Mouse (Mus musculus) limb, embryonic 11.5 days (tissue): ENCODE results near the gene Tas2r130. TPM values are rescaled to one million over a fixed set of nuclear protein-coding genes. Genes with fewer than 3 reads are reported as not detected.
"Not testable (repeated sequence)": the region's sequence is repeated elsewhere in the genome, so short reads cannot be mapped to it uniquely, and the experiment has no call there.

ENCODE experiments used
- ATAC-seq: fragments of 200-750 bp; cut with Nextera tagmentation; 2 replicates; pipeline ENCODE4 v1.8.0; 2017; ENCODE audit warnings: low read depth; ENCODE audit not compliant: insufficient number of reproducible peaks, low FRiP score, low TSS enrichment
- DNase-seq: peaks from one replicate; pipeline ENCODE4 v3.0.0-alpha.2; 2015; ENCODE audit warnings: low spot score
- H3K27ac ChIP-seq: fragments of 300-500 bp; sonication (generic); replicated peaks from 2 replicates; pipeline ENCODE4 v1.5.1; 2014; ENCODE audit warnings: low read depth, mild to moderate bottlenecking, low read length
- H3K27me3 ChIP-seq: fragments of 300-500 bp; sonication (generic); 2 replicates; pipeline ENCODE4 v1.6.1; 2014; ENCODE audit warnings: mild to moderate bottlenecking, low read length, mixed read lengths; ENCODE audit not compliant: control insufficient read depth, insufficient read depth
- H3K36me3 ChIP-seq: fragments of 300-500 bp; sonication (generic); 2 replicates; pipeline ENCODE4 v1.6.1; 2014; ENCODE audit warnings: mild to moderate bottlenecking, low read length, moderate library complexity, mixed read lengths; ENCODE audit not compliant: control insufficient read depth, insufficient read depth
- H3K4me1 ChIP-seq: fragments of 300-500 bp; sonication (generic); 2 replicates; pipeline ENCODE4 v1.6.1; 2014; ENCODE audit warnings: low read length, mixed read lengths; ENCODE audit not compliant: control insufficient read depth, insufficient read depth
- H3K4me2 ChIP-seq: fragments of 300-500 bp; sonication (generic); 2 replicates; pipeline ENCODE4 v1.6.1; 2014; ENCODE audit warnings: low read depth, mild to moderate bottlenecking, moderate library complexity; ENCODE audit not compliant: severe bottlenecking
- H3K4me3 ChIP-seq: fragments of 300-500 bp; sonication (generic); 2 replicates; pipeline ENCODE4 v1.5.1; 2014; ENCODE audit warnings: low read depth, low read length
- H3K9ac ChIP-seq: fragments of 300-500 bp; sonication (generic); 2 replicates; pipeline ENCODE4 v1.6.1; 2014; ENCODE audit warnings: mild to moderate bottlenecking, low read length
- H3K9me3 ChIP-seq: fragments of 300-500 bp; sonication (generic); 2 replicates; pipeline ENCODE4 v1.6.1; 2016; ENCODE audit warnings: low read length; ENCODE audit not compliant: control insufficient read depth
- WGBS: fragments of 180-500 bp; shearing (Covaris S2); extraction: QIAGEN DNeasy Blood & Tissue Kit; methylation state at CpG from one replicate; pipeline ENCODE4 v1.1.7; 2014; 5-methylcytosine and 5-hydroxymethylcytosine counted together
- polyA plus RNA-seq: library from polyadenylated mRNA; unstranded; fragments of >200 nt; fragmentation: Nextera tagmentation; extraction: Ambion mirVana; gene quantifications from 2 replicates; pipeline ENCODE4 v1.2.1, GENCODE M21; 2014

Gene Tas2r130
- not detected in 2 replicates for polyA plus RNA-seq

DNA sequence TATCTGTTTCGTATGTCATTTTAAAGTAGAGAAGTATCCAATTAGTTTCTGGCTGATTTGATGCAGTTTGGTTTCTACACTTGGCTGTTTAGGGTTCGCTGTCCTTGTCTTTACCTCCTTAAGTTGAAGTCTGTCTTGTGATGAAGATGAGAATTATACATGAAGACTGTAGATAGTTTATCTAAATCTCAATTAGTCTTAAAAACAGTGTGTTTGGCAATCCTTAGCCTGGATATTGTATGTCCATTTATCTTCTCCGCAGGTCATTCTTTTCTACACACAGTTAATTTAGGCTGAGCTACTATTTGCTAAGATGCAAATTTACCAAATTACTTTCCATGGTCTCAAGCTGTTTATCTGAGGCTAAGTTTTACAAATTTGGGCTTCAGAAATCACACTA is at the start of gene Tas2r130:
TSS of gene Tas2r130 (minus strand) at position 101 of the 400 bp plus-strand sequence.
- Histone ChIP-seq H3K36me3 (no peaks in the 10 kb centered on the region), H3K4me1 (no peaks in the 10 kb centered on the region), H3K27me3 (no peaks in the 10 kb centered on the region), H3K4me2 (no peak within 1 kb of the TSS), H3K9me3 (no peaks in the 10 kb centered on the region; the same call in 1 of the 2 replicates), H3K9ac (no peak within 1 kb of the TSS), H3K27ac (no peak within 1 kb of the TSS), H3K4me3 (no peak within 1 kb of the TSS)
- DNase-seq (no peak), ATAC-seq (no peak)
- 83% methylated on average over 3 of the region's 3 CpGs for WGBS

DNA sequence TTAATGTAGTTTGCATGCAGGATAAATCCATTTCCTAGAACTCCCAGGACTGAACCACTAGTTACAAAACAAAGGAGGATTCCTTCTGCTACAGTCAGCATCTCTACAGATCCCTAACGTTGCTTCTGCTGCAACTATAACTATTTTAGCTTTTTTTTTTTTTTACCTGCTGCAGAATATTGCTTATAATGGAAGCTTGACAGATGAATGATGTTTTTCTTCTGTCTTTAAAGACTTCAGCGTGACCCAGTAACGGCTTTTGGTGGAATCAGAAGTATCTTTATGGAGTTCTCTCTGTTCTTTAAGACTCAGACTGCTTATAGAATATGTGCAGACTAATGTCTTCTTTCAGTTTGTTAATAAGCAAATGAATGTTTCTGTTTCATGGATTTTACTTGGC is 48.1 kb upstream of the Tas2r130 start, which contains the start of gene Tas2r106:
TSS of gene Tas2r106 (minus strand) at position 101 of the 400 bp plus-strand sequence.
- Histone ChIP-seq H3K4me3 (no peak within 1 kb of the TSS), H3K27me3 (no peaks in the 10 kb centered on the region), H3K4me2 (no peak within 1 kb of the TSS), H3K9me3 (0 out of 2 replicates have a peak, but pooled peaks cover 3% of the 10 kb centered on the region), H3K9ac (no peak within 1 kb of the TSS), H3K27ac (no peak within 1 kb of the TSS), H3K36me3 (no peaks in the 10 kb centered on the region), H3K4me1 (no peaks in the 10 kb centered on the region)
- DNase-seq (no peak), ATAC-seq (no peak)
- 79% methylated on average over 3 of the region's 3 CpGs for WGBS

DNA sequence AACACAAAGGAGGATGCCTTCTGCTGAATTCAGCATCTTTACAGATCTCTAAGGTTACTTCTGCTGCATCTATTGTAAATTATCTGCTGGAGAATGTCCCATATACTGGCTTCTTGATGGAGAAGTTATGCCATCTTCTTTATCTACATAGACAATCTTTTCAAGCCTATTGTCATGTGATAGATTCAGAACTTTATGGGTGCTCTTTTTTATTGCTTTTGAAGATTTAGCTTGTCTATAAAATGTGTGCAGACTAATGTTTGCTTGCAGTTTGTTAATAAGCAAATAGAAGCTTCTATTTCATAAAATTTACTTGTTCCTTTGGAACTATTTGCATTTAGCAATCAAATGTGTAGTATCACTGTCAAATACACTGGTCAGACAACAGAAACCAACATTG is 29.3 kb upstream of the Tas2r130 start, which contains the start of gene Tas2r107:
TSS of gene Tas2r107 (minus strand) at position 101 of the 400 bp plus-strand sequence.
- H3K4me3 ChIP-seq: no peak within 1 kb of the TSS

DNA sequence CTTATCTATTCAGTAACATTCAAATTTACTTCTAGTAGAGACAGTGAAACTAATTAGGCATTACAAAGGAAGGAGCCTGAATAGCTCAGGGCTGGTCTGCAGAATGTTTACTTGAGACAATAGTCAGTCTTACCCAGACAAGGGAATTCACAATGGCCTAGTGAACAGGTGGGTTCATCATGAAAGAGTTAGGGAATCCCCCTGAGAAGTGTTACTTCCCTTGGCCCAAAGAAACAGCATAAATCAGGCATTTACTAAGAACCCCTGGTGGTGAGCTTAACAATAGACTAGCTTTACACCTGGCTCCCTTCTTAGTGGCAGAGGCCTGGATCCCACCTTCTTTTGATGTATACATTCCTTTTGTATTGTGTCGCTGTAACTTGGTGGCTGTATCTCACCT is 20.8 kb downstream of the Tas2r130 start:
- DNase-seq, H3K4me2 ChIP-seq, ATAC-seq, H3K27me3 ChIP-seq, H3K4me3 ChIP-seq, H3K27ac ChIP-seq, H3K9me3 ChIP-seq, H3K9ac ChIP-seq, H3K4me1 ChIP-seq, H3K36me3 ChIP-seq: not testable (repeated sequence)
- WGBS: 97% methylated on average over 1 of the region's 1 CpGs

More for the DNA sequence above, 29.3 kb upstream of the Tas2r130 start, which contains the start of gene Tas2r107:
- Histone ChIP-seq H3K36me3 (no peaks in the 10 kb centered on the region), H3K27me3 (no peaks in the 10 kb centered on the region), H3K9ac (no peak within 1 kb of the TSS), H3K27ac (no peak within 1 kb of the TSS), H3K4me2 (no peak within 1 kb of the TSS), H3K4me1 (no peaks in the 10 kb centered on the region), H3K9me3 (no peaks in the 10 kb centered on the region)
- no peak for DNase-seq
- no peak for ATAC-seq

DNA sequence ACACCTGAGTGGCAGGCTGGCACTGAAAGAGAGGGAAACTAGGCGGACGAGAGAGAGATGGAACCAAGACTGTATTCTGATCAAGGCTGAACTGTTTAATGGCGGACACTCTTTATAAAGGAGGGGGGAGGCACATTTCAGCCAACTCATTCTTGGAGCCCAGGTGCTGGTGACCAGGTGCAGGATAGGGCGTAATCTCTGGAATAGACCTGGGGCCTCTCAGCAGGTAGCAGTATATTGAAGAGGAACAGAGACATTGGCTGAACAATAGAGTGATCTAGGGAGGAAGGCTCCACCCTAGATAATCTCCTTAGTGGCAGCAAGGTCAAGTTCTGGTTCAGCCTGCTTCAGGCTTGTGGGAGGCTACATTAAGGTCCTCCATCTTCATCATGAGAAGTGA is 25.9 kb downstream of the Tas2r130 start:
- ATAC-seq: no peak
- H3K36me3 ChIP-seq: no peaks in the 10 kb centered on the region
- H3K4me2 ChIP-seq: no peak overlapping the region
- no peak overlapping the region for H3K27ac ChIP-seq
- no peak for DNase-seq
- 92% methylated on average over 4 of the region's 4 CpGs for WGBS
- no peaks in the 10 kb centered on the region for H3K4me1 ChIP-seq
- no peak overlapping the region for H3K9ac ChIP-seq
- no peaks in the 10 kb centered on the region for H3K9me3 ChIP-seq
- no peaks in the 10 kb centered on the region for H3K27me3 ChIP-seq
- H3K4me3 ChIP-seq: no peak overlapping the region

Other genes with a start within 250 kb of the Tas2r130 start
- 43.4 and 54.4 TPM in 2 replicates for gene Ybx3, start 242.4 kb downstream of the Tas2r130 start, polyA plus RNA-seq
- not detected in 2 replicates for gene 5430401F13Rik, start 144.5 kb downstream of the Tas2r130 start, polyA plus RNA-seq
- 0.27 TPM in 1 of 2 replicates, not detected in the other for gene Gm6619, start 144.5 kb downstream of the Tas2r130 start, polyA plus RNA-seq
- not detected in 2 replicates for gene Tas2r107, start 29.2 kb upstream of the Tas2r130 start, polyA plus RNA-seq
- not detected in 2 replicates for gene Tas2r106, start 48.0 kb upstream of the Tas2r130 start, polyA plus RNA-seq
- not detected in 2 replicates for gene Tas2r104, start 54.8 kb upstream of the Tas2r130 start, polyA plus RNA-seq
- not detected in 2 replicates for gene Tas2r105, start 56.6 kb upstream of the Tas2r130 start, polyA plus RNA-seq
- not detected in 2 replicates for gene Tas2r114, start 59.2 kb upstream of the Tas2r130 start, polyA plus RNA-seq